Mouse (Mus musculus): ENCODE results near the gene Tbl3. TPM values are rescaled to one million over a fixed set of nuclear protein-coding genes. Genes with fewer than 3 reads are reported as not detected.
A peak's percentile ranks its signal among the peaks of the same experiment; 100 is the strongest.
"Not testable (repeated sequence)": the region's sequence is repeated elsewhere in the genome, so short reads cannot be mapped to it uniquely, and the experiment has no call there.

The Tbl3 gene
- polyA plus RNA-seq, 1 experiment from 2014 or later: 71.8 TPM

- 30% methylated on average over 6 of the region's 6 CpGs for WGBS (ENCODE audit: insufficient replicate concordance)
- no peak overlapping the region for H3K27ac ChIP-seq
- H3K9ac ChIP-seq: no peak overlapping the region
- no peaks in the 10 kb centered on the region for H3K36me3 ChIP-seq
- ATAC-seq: no peak
- H3K4me3 ChIP-seq: no peak overlapping the region
- H3K27me3 ChIP-seq (replicated peaks): peaks cover 10% of the 10 kb centered on the region; the same call in 1 of the 2 replicates
- peaks cover 32% of the 10 kb centered on the region for H3K4me1 ChIP-seq
- no peak overlapping the region for H3K4me2 ChIP-seq
- no peaks in the 10 kb centered on the region for H3K9me3 ChIP-seq (replicated peaks)
These were observed 40.0 kb downstream of the Tbl3 start for GRCm38 (mm10) chr17:24667416-24667815.

GRCm38 (mm10) chr17:24667011-24667410 is 40.4 kb downstream of the Tbl3 start:
- H3K9ac ChIP-seq; ATAC-seq; H3K4me3 ChIP-seq; H3K36me3 ChIP-seq; H3K4me2 ChIP-seq; H3K9me3 ChIP-seq (replicated peaks); H3K27ac ChIP-seq: not testable (repeated sequence)
- H3K27me3 ChIP-seq (replicated peaks): peaks cover 14% of the 10 kb centered on the region
- 53% methylated on average over 7 of the region's 7 CpGs for WGBS (ENCODE audit: insufficient replicate concordance)
- peaks cover 28% of the 10 kb centered on the region for H3K4me1 ChIP-seq

- peak; percentile 58 for ATAC-seq
- H3K4me2 ChIP-seq: peak within 1 kb of the TSS; percentile 70
- no peaks in the 10 kb centered on the region for H3K9me3 ChIP-seq (replicated peaks)
- H3K9ac ChIP-seq: peak within 1 kb of the TSS; percentile 54
- H3K36me3 ChIP-seq: no peaks in the 10 kb centered on the region
- H3K27me3 ChIP-seq (replicated peaks): peaks cover 76% of the 10 kb centered on the region
- H3K27ac ChIP-seq: no peak within 1 kb of the TSS
- WGBS (ENCODE audit: insufficient replicate concordance): 3% methylated on average over 45 of the region's 47 CpGs
- peak within 1 kb of the TSS; percentile 47 for H3K4me3 ChIP-seq
- peaks cover 11% of the 10 kb centered on the region for H3K4me1 ChIP-seq
These were observed 49.3 kb downstream of the Tbl3 start, which contains the start of gene Npw for GRCm38 (mm10) chr17:24658017-24658758. Gene Npw (minus strand): TSS chr17:24658457.

GRCm38 (mm10) chr17:24654969-24655368 is 52.5 kb downstream of the Tbl3 start:
- Histone ChIP-seq H3K4me3 (no peak overlapping the region), H3K9me3 (replicated peaks) (no peaks in the 10 kb centered on the region), H3K9ac (no peak overlapping the region), H3K4me1 (peaks cover 19% of the 10 kb centered on the region), H3K27ac (no peak overlapping the region), H3K4me2 (no peak overlapping the region), H3K36me3 (no peaks in the 10 kb centered on the region), H3K27me3 (replicated peaks) (peaks cover 82% of the 10 kb centered on the region)
- no peak for ATAC-seq
- 57% methylated on average over 4 of the region's 4 CpGs for WGBS (ENCODE audit: insufficient replicate concordance)

- Histone ChIP-seq H3K27me3 (replicated peaks) (peaks cover 82% of the 10 kb centered on the region), H3K27ac (no peak overlapping the region), H3K36me3 (no peaks in the 10 kb centered on the region), H3K4me2 (peak overlapping the region; percentile 55), H3K9me3 (replicated peaks) (no peaks in the 10 kb centered on the region), H3K9ac (peak overlapping the region; percentile 9; the same call in 1 of the 2 replicates), H3K4me3 (peak overlapping the region; percentile 22), H3K4me1 (peaks cover 26% of the 10 kb centered on the region)
- peak; percentile 47; the same call in 1 of the 2 replicates for ATAC-seq
- 4% methylated on average over 19 of the region's 19 CpGs for WGBS (ENCODE audit: insufficient replicate concordance)
These were observed 53.3 kb downstream of the Tbl3 start for GRCm38 (mm10) chr17:24653967-24654710.

- peaks cover 82% of the 10 kb centered on the region for H3K27me3 ChIP-seq (replicated peaks)
- WGBS (ENCODE audit: insufficient replicate concordance): 43% methylated on average over 3 of the region's 3 CpGs
- no peaks in the 10 kb centered on the region for H3K36me3 ChIP-seq
These were observed 55.6 kb downstream of the Tbl3 start for GRCm38 (mm10) chr17:24651835-24652234.

GRCm38 (mm10) chr17:24650766-24651165 is 56.7 kb downstream of the Tbl3 start:
- Histone ChIP-seq H3K27ac (no peak overlapping the region), H3K9ac (no peak overlapping the region), H3K4me1 (peaks cover 26% of the 10 kb centered on the region), H3K4me2 (peak overlapping the region; percentile 80; the same call in 1 of the 2 replicates), H3K9me3 (replicated peaks) (no peaks in the 10 kb centered on the region), H3K27me3 (replicated peaks) (peaks cover 73% of the 10 kb centered on the region), H3K4me3 (no peak overlapping the region), H3K36me3 (no peaks in the 10 kb centered on the region)
- ATAC-seq: no peak
- 71% methylated on average over 4 of the region's 4 CpGs for WGBS (ENCODE audit: insufficient replicate concordance)

More at GRCm38 (mm10) chr17:24651835-24652234, 55.6 kb downstream of the Tbl3 start:
- Histone ChIP-seq H3K9ac (no peak overlapping the region), H3K9me3 (replicated peaks) (no peaks in the 10 kb centered on the region), H3K4me1 (peaks cover 22% of the 10 kb centered on the region), H3K4me2 (no peak overlapping the region), H3K27ac (no peak overlapping the region), H3K4me3 (no peak overlapping the region)
- ATAC-seq: no peak

GRCm38 (mm10) chr17:24650070-24650616 is 57.3 kb downstream of the Tbl3 start, which contains the start of gene Slc9a3r2:
Gene Slc9a3r2 (minus strand): TSS chr17:24650327.
- no peaks in the 10 kb centered on the region for H3K9me3 ChIP-seq (replicated peaks)
- peaks cover 69% of the 10 kb centered on the region for H3K27me3 ChIP-seq (replicated peaks)
- peak within 1 kb of the TSS; percentile 80 for H3K4me2 ChIP-seq
- peaks cover 32% of the 10 kb centered on the region for H3K4me1 ChIP-seq
- H3K9ac ChIP-seq: peak within 1 kb of the TSS; percentile 61
- H3K4me3 ChIP-seq: peak within 1 kb of the TSS; percentile 60
- WGBS (ENCODE audit: insufficient replicate concordance): under 1% methylated on average over 39 of the region's 41 CpGs
- peak; percentile 46; the same call in 1 of the 2 replicates for ATAC-seq
- no peaks in the 10 kb centered on the region for H3K36me3 ChIP-seq
- peak within 1 kb of the TSS; percentile 43; the same call in 1 of the 2 replicates for H3K27ac ChIP-seq

- H3K27me3 ChIP-seq (replicated peaks): peaks cover 64% of the 10 kb centered on the region
These were observed 57.8 kb downstream of the Tbl3 start for GRCm38 (mm10) chr17:24649581-24650069.

GRCm38 (mm10) chr17:24648731-24649377 is 58.6 kb downstream of the Tbl3 start:
- H3K27me3 ChIP-seq (replicated peaks): peaks cover 64% of the 10 kb centered on the region
- no peak overlapping the region for H3K27ac ChIP-seq

More at GRCm38 (mm10) chr17:24649581-24650069, 57.8 kb downstream of the Tbl3 start:
- Histone ChIP-seq H3K4me1 (peaks cover 37% of the 10 kb centered on the region), H3K9ac (peak overlapping the region; percentile 61), H3K36me3 (no peaks in the 10 kb centered on the region), H3K4me2 (peak overlapping the region; percentile 80), H3K4me3 (peak overlapping the region; percentile 60), H3K27ac (peak overlapping the region; percentile 43; the same call in 1 of the 2 replicates), H3K9me3 (replicated peaks) (no peaks in the 10 kb centered on the region)
- peak; percentile 14; the same call in 1 of the 2 replicates for ATAC-seq
- 3% methylated on average over 35 of the region's 35 CpGs for WGBS (ENCODE audit: insufficient replicate concordance)

More at GRCm38 (mm10) chr17:24648731-24649377, 58.6 kb downstream of the Tbl3 start:
- peaks cover 42% of the 10 kb centered on the region for H3K4me1 ChIP-seq
- peak overlapping the region; percentile 80 for H3K4me2 ChIP-seq
- no peaks in the 10 kb centered on the region for H3K9me3 ChIP-seq (replicated peaks)
- no peak overlapping the region for H3K9ac ChIP-seq
- no peaks in the 10 kb centered on the region for H3K36me3 ChIP-seq
- no peak overlapping the region for H3K4me3 ChIP-seq
- ATAC-seq: no peak
- WGBS (ENCODE audit: insufficient replicate concordance): 65% methylated on average over 10 of the region's 10 CpGs

Measured in liver, embryonic 12.5 days (tissue).